Mouse (Mus musculus) cerebellum, postnatal 14 days (tissue): Measurements from ENCODE around the gene Olfr1015.
A peak's percentile ranks its signal among the peaks of the same experiment; 100 is the strongest.

Source experiments
- DNase-seq, 2 experiments: peaks; one replicate each; pipeline ENCODE4 v3.0.0; 2021; ENCODE audit warnings: mixed read lengths in 2 of 2

Olfr1015 gene

GRCm38 (mm10) chr2:85781717-85782116 is at the start of gene Olfr1015:
Gene Olfr1015 (plus strand): TSS chr2:85782017.
- no peak for DNase-seq

GRCm38 (mm10) chr2:85753822-85754221 is 28.0 kb upstream of the Olfr1015 start:
- DNase-seq = peak; percentile 8 to 27

- no peak for DNase-seq
Measured at GRCm38 (mm10) chr2:85762666-85763065, 19.2 kb upstream of the Olfr1015 start, which contains the start of gene Olfr1012. Gene Olfr1012 (minus strand): TSS chr2:85762766.

GRCm38 (mm10) chr2:85766798-85767197 is 15.0 kb upstream of the Olfr1015 start, which contains the start of gene Olfr1013:
Gene Olfr1013 (plus strand): TSS chr2:85767098.
- no peak for DNase-seq

GRCm38 (mm10) chr2:85772413-85772812 is 9.4 kb upstream of the Olfr1015 start, which contains the start of gene Olfr1014:
Gene Olfr1014 (plus strand): TSS chr2:85772713.
- DNase-seq = no peak

GRCm38 (mm10) chr2:85792331-85792730 is 10.5 kb downstream of the Olfr1015 start:
- peak; percentile 1 to 3 for DNase-seq

GRCm38 (mm10) chr2:85802444-85802843 is 20.6 kb downstream of the Olfr1015 start, which contains the start of gene Olfr1016:
Gene Olfr1016 (minus strand): TSS chr2:85802544.
- no peak for DNase-seq

GRCm38 (mm10) chr2:85804501-85804900 is 22.7 kb downstream of the Olfr1015 start:
- no peak for DNase-seq

GRCm38 (mm10) chr2:85818179-85818578 is 36.4 kb downstream of the Olfr1015 start, which contains the start of gene Olfr1018:
Gene Olfr1018 (plus strand): TSS chr2:85818479.
- no peak for DNase-seq
